Mouse (Mus musculus) Patski (cell line): ENCODE results near the gene Strip1. TPM values are rescaled to one million over a fixed set of nuclear protein-coding genes. Genes with fewer than 3 reads are reported as not detected.

ENCODE experiments used
- ATAC-seq: fragments of 100-300 bp; one replicate; pipeline ENCODE4 v1.8.0; 2021
- CTCF ChIA-PET: fragments of 350-600 bp; sonication (Branson Sonifier 250); formaldehyde crosslinking; loops from one replicate; lab custom pipeline; 2022; ENCODE audit warnings: inconsistent platforms; lab: Charles Lee
- POLR2A ChIA-PET: fragments of 350-600 bp; sonication (Branson Sonifier 250); formaldehyde crosslinking; loops from one replicate; lab custom pipeline; 2022; ENCODE audit warnings: antibody characterized with exemption, inconsistent platforms; lab: Charles Lee
- DNase-seq: peaks from one replicate; pipeline ENCODE4 v3.0.0-alpha.2; 2011; ENCODE audit warnings: low read depth, low spot score
- H3K27me3 ChIP-seq: fragments of 371-371 bp; one replicate; pipeline ENCODE4 v1.5.1; 2021
- CTCF ChIP-seq: fragments of 100-300 bp; IDR thresholded peaks from one replicate; pipeline ENCODE4 v1.5.1; 2021
- in situ Hi-C: fragments of 300-500 bp; cut with MboI; formaldehyde crosslinking; loops from 3 replicates; pipeline ENCODE4 v1.11.1; 2018; ENCODE audit warnings: low pct_unique_long_range_greater_than_20kb, mixed read lengths
- polyA plus RNA-seq: library from polyadenylated mRNA; unstranded; gene quantifications from one replicate; pipeline ENCODE4 v1.2.3, GENCODE M21; 2021

Gene Strip1
- polyA plus RNA-seq, 1 experiment from 2014 or later, result 84.5 TPM

DNA sequence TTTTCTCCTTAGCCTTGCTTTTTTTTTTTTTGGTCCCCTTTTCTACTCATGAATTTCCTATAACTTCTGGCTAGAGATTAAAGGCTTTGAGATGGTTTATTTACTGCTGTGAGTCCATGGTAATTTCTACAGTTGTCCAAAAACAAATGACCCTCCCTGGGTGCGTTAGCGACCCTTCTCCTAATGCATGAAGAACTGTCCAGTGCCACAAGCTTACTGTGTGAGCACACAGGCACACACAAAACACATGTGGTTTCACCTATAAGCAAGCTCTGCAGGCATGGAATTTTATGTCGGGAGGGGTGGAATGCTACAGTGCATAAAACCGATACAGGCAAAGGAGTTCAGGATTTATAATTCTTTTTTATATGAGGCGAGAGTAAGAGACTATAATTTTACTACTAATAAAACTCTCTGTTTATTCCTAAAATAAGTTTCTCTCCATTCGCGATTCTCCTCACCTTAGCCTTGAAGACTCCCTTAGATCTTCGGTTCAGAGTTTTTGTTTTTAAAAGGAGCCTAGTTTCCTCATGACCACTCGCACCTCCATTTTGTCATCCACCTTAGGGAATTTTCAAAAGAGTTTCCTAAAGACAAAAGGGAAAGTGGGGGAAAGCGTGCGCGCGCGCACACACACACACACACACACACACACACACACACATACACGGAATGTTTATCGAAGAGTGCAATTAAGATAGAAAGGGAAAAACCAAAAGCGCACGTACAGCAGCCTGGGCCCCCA is 49.2 kb downstream of the Strip1 start:
- CTCF ChIA-PET, result interaction anchor here (3.5 to 6.6 kb wide), 2 partner anchors 11 to 22 kb away, joined by 21 to 78 read pairs; no protein-coding TSS in a partner anchor
- H3K27me3 ChIP-seq, result peaks cover 17% of the 10 kb centered on the region
- DNase-seq (no peak), ATAC-seq (no peak)
- TF ChIP-seq CTCF, result no peak
- in situ Hi-C loops, result no loop called here
- POLR2A ChIA-PET, result interaction anchor here (0.7 kb wide), 1 partner anchor 25 kb away, joined by 4 read pairs; no protein-coding TSS in a partner anchor

DNA sequence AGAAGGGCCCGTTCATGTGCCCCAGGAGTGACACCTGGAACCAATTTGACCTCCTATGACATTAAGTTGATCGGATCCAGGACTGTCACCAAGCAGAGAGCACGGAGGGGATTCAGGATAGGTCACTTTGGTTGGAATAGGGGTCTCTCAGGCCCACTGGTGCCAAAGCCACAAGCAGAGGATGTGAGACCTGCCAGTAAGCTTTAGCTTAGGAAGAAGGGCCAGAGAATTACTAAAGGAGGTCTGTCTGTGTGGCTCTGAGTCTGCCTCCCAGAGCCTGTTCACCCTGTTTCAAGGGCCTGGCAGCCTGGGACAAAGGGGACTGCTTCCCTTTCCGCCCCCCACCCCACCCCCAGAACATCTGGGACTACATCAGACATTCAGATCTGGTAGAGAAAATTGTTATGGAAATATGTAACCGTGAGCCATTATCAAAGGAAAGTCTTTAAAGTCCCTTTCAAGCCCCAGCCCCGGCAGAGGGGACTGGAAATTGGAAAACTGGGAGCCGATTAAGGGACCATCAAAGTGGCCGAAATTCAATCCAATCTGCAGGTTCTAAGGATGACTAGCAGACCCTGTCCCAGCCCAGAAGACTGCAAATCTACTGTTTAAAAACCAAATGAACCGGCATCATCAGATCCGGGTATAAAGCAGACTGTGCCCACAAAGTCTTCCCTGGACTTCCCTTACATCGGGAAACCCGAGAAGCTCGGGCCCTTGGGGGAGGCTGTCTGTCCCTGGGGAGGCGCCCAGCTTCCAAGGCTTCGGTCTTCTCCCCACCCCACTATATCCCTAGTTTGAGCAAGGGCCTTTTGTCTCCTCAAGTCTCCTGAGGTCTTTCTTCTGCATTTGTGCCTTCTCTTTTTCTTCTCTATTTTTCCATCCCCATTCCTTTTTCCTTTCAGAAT is 50.1 kb downstream of the Strip1 start:
- CTCF ChIA-PET, result interaction anchor here (0.6 to 6.6 kb wide), 12 partner anchors 8 to 34 kb away, joined by 3 to 78 read pairs (median 8); partner anchors contain the start of genes Alx3 and Ubl4b
- DNase-seq (no peak), ATAC-seq (no peak)
- POLR2A ChIA-PET, result interaction anchor here (0.7 to 1.3 kb wide), 3 partner anchors 9 to 26 kb away, joined by 4 read pairs; no protein-coding TSS in a partner anchor
- in situ Hi-C loops, result no loop called here
- TF ChIP-seq CTCF, result no peak
- H3K27me3 ChIP-seq, result peaks cover 17% of the 10 kb centered on the region

DNA sequence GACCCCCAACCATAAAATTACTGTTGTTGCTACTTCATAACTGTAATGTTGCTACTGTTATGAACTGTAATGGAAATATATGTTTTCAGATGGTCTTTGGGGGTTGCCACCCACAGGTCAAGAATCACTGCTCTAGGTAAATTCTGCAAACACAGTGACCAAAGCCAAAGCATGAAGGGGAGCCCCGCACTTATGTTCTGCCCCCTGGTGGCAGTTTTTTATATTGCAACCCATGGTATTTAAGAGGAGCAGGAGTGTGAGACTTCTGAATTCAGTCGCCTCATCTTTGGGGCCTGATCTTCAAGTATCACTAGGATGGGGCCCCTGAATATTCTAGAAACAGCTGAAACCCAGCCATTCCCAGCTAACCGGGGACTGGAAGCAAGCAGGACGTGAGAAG is 52.0 kb downstream of the Strip1 start:
- peak; percentile 93 for TF ChIP-seq CTCF
- CTCF ChIA-PET, result interaction anchor here (0.8 to 6.6 kb wide), 18 partner anchors 8 to 96 kb away, joined by 3 to 78 read pairs (median 8); partner anchors contain the start of genes Alx3 and Ubl4b
- POLR2A ChIA-PET, result interaction anchor here (1.0 to 1.3 kb wide), 2 partner anchors 19 to 24 kb away, joined by 4 to 6 read pairs; no protein-coding TSS in a partner anchor
- in situ Hi-C loops, result loop anchor here (10.0 kb wide), 1 partner anchor 345 kb away; the partner anchor contains the start of genes A630076J17Rik and Prok1
- DNase-seq (no peak), ATAC-seq (peak; percentile 36)
- peaks cover 17% of the 10 kb centered on the region for H3K27me3 ChIP-seq

DNA sequence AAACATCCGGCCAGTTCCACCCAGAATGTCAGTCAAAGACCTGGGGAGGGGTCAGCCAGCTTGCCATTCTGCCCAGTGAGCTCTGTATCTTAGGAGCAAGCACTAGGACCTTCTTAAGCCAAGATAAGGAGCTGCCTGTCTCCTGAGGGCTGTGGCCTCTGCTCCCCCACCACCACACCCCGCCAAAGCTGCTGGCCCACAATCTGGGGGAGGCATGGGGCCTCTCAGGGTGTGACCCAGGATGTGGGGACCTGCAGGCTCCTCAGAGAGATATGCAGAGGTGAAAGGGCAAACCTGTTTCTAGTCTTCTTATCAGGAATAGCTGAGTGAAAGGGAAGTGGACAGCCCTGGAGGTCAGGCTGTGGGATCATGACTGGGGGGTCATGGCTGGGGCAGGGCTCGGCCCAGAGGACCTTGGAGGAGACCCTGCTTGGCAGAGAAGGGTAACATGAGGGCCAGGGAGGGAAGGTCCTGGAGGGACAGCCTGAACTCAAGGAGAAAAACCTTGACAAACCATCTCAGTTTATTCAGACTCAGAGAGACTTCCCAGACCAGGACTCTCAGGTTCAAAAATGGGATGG is 53.6 kb downstream of the Strip1 start:
- ChIA-PET POLR2A (no interaction called here), CTCF (interaction anchor here (0.6 to 6.6 kb wide), 5 partner anchors 10 to 28 kb away, joined by 3 to 78 read pairs (median 10); partner anchors contain the start of gene Ubl4b)
- no peak for TF ChIP-seq CTCF
- in situ Hi-C loops, result loop anchor here (10.0 kb wide), 1 partner anchor 343 kb away; the partner anchor contains the start of genes A630076J17Rik and Prok1
- DNase-seq, result no peak
- no peak for ATAC-seq
- peaks cover 11% of the 10 kb centered on the region for H3K27me3 ChIP-seq

DNA sequence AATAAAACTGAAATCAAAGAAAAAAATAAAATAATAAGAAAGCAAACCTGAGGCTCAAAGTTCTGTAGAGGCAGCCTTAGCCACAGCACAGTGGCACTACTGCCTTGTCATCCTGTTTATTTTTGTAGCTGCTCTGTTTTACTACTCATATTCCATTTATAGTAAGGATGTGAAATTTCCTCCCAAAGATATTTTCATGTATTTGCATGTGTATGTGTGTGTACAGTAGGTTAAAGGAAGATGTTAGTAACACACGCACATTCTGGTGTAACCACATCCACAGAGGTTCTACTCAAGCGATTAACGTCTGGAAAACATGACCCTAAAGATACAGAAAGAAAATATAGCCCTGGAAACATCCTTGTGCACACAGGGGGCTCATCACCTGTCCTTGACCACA is 54.7 kb downstream of the Strip1 start:
- in situ Hi-C loops, result loop anchor here (10.0 kb wide), 1 partner anchor 342 kb away; the partner anchor contains the start of genes A630076J17Rik and Prok1
- CTCF ChIA-PET, result interaction anchor here (1.3 to 6.6 kb wide), 5 partner anchors 11 to 36 kb away, joined by 3 to 78 read pairs (median 10); partner anchors contain the start of gene Ubl4b

GRCm38 (mm10) chr3:107571205-107571604 is 60.3 kb downstream of the Strip1 start:
- DNase-seq, result no peak
- no peak for ATAC-seq
- peak; percentile 87 for TF ChIP-seq CTCF
- ChIA-PET POLR2A (interaction anchor here (1.3 kb wide), 1 partner anchor 21 kb away, joined by 3 read pairs; no protein-coding TSS in a partner anchor), CTCF (interaction anchor here (0.8 to 6.3 kb wide), 19 partner anchors 9 to 359 kb away, joined by 3 to 50 read pairs (median 4); partner anchors contain the start of genes Alx3, Csf1 and Ubl4b)
- no peaks in the 10 kb centered on the region for H3K27me3 ChIP-seq
- in situ Hi-C loops, result loop anchor here (5.0 to 10.0 kb wide), 2 partner anchors 41 to 336 kb away; partner anchors contain the start of genes A630076J17Rik and Prok1

More for the DNA sequence above, 54.7 kb downstream of the Strip1 start:
- ATAC-seq (no peak), DNase-seq (no peak)
- TF ChIP-seq CTCF, result no peak
- peaks cover 8% of the 10 kb centered on the region for H3K27me3 ChIP-seq
- POLR2A ChIA-PET, result interaction anchor here (0.7 kb wide), 1 partner anchor 26 kb away, joined by 9 read pairs; no protein-coding TSS in a partner anchor

DNA sequence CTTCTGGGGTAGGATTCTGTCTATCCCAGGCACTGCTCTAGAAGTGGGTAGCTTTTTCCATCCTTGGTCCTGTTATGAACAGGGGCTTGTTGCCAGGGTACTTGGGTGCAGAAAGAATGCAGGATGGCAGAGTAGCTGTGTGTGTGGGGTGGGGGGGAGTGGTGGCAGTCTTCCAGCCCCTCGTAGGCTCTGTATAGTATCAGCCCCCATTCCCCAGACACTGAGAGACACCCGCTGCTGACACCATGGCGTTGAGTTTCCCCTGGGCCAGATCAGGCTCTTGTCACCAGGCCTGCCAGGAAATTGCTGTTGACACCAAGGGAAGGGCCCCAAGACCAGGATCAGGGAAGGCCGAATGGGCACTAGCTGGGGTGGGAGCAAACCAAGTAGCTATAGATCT is 62.8 kb downstream of the Strip1 start:
- in situ Hi-C loops, result loop anchor here (5.0 to 10.0 kb wide), 2 partner anchors 186 to 294 kb away; no protein-coding TSS in a partner anchor
- POLR2A ChIA-PET, result interaction anchor here (0.6 to 1.5 kb wide), 4 partner anchors 9 to 62 kb away, joined by 3 to 6 read pairs (median 4); partner anchors contain the start of gene Gm10961
- H3K27me3 ChIP-seq, result no peaks in the 10 kb centered on the region
- no peak for TF ChIP-seq CTCF
- CTCF ChIA-PET, result interaction anchor here (0.7 to 6.3 kb wide), 5 partner anchors 10 to 59 kb away, joined by 3 to 50 read pairs (median 3); no protein-coding TSS in a partner anchor
- ATAC-seq (no peak), DNase-seq (no peak)

DNA sequence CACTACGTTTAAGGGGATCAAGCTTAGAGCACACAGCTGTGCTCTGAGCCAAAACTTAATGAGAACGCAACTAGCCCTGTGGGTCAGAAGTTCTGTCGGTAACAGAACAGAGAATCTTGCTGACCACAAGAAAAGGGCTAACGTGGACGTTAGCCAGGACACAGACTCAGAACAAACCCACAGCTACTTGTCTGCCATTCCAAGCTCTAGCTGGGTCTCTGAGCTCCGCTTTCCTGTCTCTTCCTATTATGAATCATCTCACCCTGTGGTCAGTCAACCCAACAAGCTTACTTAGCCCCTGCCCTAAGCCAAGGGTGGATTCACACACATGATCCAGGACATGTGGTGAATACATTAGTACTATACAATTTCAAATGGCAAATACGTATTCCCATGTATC is 63.7 kb downstream of the Strip1 start:
- H3K27me3 ChIP-seq, result no peaks in the 10 kb centered on the region
- peak; percentile 87 for DNase-seq
- in situ Hi-C loops, result loop anchor here (5.0 to 10.0 kb wide), 2 partner anchors 187 to 295 kb away; no protein-coding TSS in a partner anchor
- no peak for TF ChIP-seq CTCF
- peak; percentile 86 for ATAC-seq
- ChIA-PET POLR2A (interaction anchor here (0.5 to 1.4 kb wide), 3 partner anchors 45 to 580 kb away, joined by 3 to 10 read pairs (median 4); partner anchors contain the start of gene Gm10961), CTCF (interaction anchor here (1.0 to 6.3 kb wide), 11 partner anchors 9 to 60 kb away, joined by 3 to 50 read pairs (median 3); no protein-coding TSS in a partner anchor)

DNA sequence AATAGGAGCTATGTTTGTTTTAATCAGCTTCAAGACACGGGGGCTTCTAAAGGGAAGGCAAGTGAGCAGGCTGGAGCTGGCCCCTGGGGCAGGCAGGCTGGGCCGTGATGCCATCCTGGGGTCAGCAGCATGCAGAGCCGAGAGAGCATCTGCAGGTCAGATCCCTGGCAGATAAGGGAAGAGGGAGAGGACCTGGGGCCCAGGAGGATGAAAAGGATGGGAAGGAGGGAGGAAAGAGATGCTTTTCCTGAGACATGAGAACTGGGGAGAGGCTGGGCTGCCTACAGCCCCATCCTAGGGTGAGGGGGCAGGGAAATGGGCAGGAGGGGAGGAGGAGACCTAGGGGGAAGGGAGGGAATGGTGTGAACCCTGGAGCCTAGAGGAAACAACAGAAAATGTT is 66.2 kb downstream of the Strip1 start:
- TF ChIP-seq CTCF, result no peak
- DNase-seq (no peak), ATAC-seq (no peak)
- POLR2A ChIA-PET, result interaction anchor here (1.2 to 1.3 kb wide), 2 partner anchors 10 to 34 kb away, joined by 3 to 5 read pairs; partner anchors contain the start of gene Ubl4b
- in situ Hi-C loops, result loop anchor here (5.0 to 10.0 kb wide), 2 partner anchors 189 to 297 kb away; no protein-coding TSS in a partner anchor
- no peaks in the 10 kb centered on the region for H3K27me3 ChIP-seq
- CTCF ChIA-PET, result interaction anchor here (1.5 to 4.3 kb wide), 5 partner anchors 11 to 302 kb away, joined by 3 to 31 read pairs (median 9); partner anchors contain the start of gene Ubl4b
